Mouse (Mus musculus) spleen, adult 2 months (tissue): Measurements from ENCODE around the gene Fbxo41. TPM values are rescaled to one million over a fixed set of nuclear protein-coding genes. Genes with fewer than 3 reads are reported as not detected.

Experiments
- DNase-seq, 2 experiments: peaks; one replicate each; pipeline versions ENCODE4 v3.0.0 to v3.0.0-alpha.2; 2012 to 2021; ENCODE audit warnings: low spot score in 2 of 2, low read depth in 1 of 2
- H3K27ac ChIP-seq: fragments of 200-500 bp; 2 replicates; pipeline ENCODE4 v1.5.1; 2012; ENCODE audit warnings: low read length, inconsistent platforms; ENCODE audit not compliant: insufficient read depth
- H3K27me3 ChIP-seq: fragments of 200-500 bp; 2 replicates; pipeline ENCODE4 v1.6.1; 2012; ENCODE audit warnings: mild to moderate bottlenecking, moderate library complexity, low read length, inconsistent platforms; ENCODE audit not compliant: control insufficient read depth, insufficient read depth
- H3K36me3 ChIP-seq: fragments of 200-500 bp; 2 replicates; pipeline ENCODE4 v1.6.1; 2012; ENCODE audit warnings: mild to moderate bottlenecking, low read length, inconsistent platforms; ENCODE audit not compliant: control insufficient read depth, insufficient read depth
- H3K4me1 ChIP-seq: fragments of 200-500 bp; 2 replicates; pipeline ENCODE4 v1.6.1; 2011; ENCODE audit warnings: inconsistent platforms; ENCODE audit not compliant: control insufficient read depth, insufficient read depth, insufficient read length
- H3K4me3 ChIP-seq: fragments of 200-500 bp; 2 replicates; pipeline ENCODE4 v1.5.1; 2011; ENCODE audit warnings: mild to moderate bottlenecking, inconsistent platforms; ENCODE audit not compliant: insufficient read depth, insufficient read length; ENCODE audit errors: extremely low read depth
- CTCF ChIP-seq: fragments of 200-500 bp; IDR thresholded peaks from 2 replicates; pipeline ENCODE4 v1.5.1; 2011; ENCODE audit warnings: mild to moderate bottlenecking, inconsistent platforms; ENCODE audit not compliant: insufficient read depth, insufficient read length, insufficient replicate concordance; ENCODE audit errors: extremely low read depth
- POLR2A ChIP-seq: fragments of 200-500 bp; IDR thresholded peaks from 2 replicates; pipeline ENCODE4 v1.6.1; 2011; ENCODE audit warnings: low read depth, low read length, inconsistent platforms
- WGBS: fragments of 180-500 bp; shearing (Covaris S2); methylation state at CpG from one replicate; pipeline ENCODE4 v1.1.7; 2018; 5-methylcytosine and 5-hydroxymethylcytosine counted together
- polyA plus RNA-seq: library from polyadenylated mRNA; depleted of rRNA; stranded (reverse); fragments of >200 nt; gene quantifications from 2 replicates; pipeline ENCODE4 v1.2.3, GENCODE M21; 2012

Fbxo41 gene
- polyA plus RNA-seq, 1 experiment = 0.04 TPM

DNA sequence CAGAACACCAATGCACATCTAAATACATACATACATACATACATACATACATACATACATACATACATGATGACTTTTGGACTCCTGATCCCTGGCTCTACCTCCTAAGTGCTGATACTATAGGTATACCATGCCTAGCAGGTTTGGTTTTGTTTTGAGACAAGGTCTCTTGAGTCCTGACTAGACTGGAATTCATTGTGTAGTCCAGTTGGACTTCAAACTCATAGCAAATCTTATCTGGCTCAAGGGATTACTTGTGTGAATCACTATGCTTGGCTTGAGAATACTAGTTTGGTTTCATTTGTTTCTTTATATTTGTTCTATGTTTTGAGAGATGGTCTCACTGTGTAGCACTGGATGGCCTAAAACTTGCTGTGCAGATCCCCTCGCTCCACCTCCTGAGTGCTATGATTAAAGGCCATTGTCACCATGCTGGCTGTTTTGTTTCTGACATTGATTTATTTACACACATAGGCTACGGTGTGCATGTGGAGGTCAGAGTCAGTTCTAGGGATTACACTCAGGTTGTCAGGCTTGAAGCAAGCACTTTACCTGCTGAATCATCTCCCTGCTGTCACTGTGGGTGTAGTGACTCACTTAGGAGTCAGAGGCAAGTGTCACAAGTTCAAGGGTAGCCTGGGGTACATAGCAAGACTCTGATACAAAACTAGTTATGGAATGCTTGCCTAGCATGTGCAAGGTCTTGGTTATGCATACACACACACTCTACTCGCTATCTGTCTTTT, 59.1 kb downstream of the Fbxo41 start:
- Histone ChIP-seq H3K4me1 (no peaks in the 10 kb centered on the region), H3K27ac (no peak overlapping the region), H3K27me3 (no peaks in the 10 kb centered on the region), H3K4me3 (no peak overlapping the region), H3K36me3 (peaks cover 23% of the 10 kb centered on the region)
- WGBS = 88% methylated on average over 3 of the region's 3 CpGs
- TF ChIP-seq POLR2A = no peak
- no peak for TF ChIP-seq CTCF
- DNase-seq = no peak

DNA sequence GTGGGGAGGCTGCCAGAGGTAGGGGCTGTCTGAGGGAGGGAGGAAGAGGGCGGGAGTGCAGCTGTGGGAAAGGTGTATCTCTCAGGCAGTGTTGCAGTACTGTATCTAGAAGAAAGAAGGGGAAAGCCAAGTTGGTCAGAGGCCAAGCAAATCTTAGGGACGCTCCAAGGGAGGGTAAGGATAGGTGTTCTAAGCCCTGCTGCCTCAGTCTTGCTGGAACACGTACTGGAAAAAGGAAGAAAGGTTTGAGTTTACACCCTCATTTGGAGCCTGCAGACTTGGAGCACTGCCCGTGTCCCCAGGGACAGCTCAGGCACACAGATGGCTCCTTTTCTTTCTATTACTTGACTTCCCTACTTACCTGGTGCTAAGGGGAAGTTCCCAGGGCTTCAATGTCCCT, 61.7 kb downstream of the Fbxo41 start:
- H3K27ac ChIP-seq = no peak overlapping the region
- no peak for DNase-seq
- WGBS = 87% methylated on average over 4 of the region's 4 CpGs
- peaks cover 22% of the 10 kb centered on the region for H3K36me3 ChIP-seq
- H3K27me3 ChIP-seq = no peaks in the 10 kb centered on the region
- TF ChIP-seq POLR2A = no peak
- no peak for TF ChIP-seq CTCF
- no peaks in the 10 kb centered on the region for H3K4me1 ChIP-seq
- H3K4me3 ChIP-seq = no peak overlapping the region

DNA sequence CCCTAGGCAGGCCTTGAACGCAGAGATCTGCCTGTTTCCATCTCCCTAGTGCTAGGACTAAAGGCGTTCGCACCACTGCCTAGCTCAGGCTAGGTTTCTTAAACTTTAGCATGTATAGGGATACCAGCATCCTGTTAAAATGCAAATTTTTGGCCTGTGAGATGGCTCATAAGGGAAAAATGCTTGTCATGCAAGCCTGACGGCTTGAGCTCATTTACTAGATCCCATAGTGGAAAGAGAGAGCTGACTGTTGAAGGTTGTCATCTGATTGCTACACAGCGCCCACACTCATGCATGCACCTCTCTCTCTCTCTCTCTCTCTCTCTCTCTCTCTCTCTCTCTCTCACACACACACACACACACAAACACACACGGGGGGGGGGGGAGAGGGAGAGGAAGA, 66.2 kb downstream of the Fbxo41 start:
- DNase-seq = no peak
- peaks cover 9% of the 10 kb centered on the region for H3K36me3 ChIP-seq
- TF ChIP-seq POLR2A (no peak), CTCF (no peak)
- no peak overlapping the region for H3K4me3 ChIP-seq
- H3K4me1 ChIP-seq = peaks cover 5% of the 10 kb centered on the region; the same call in 1 of the 2 replicates
- H3K27ac ChIP-seq = no peak overlapping the region
- no peaks in the 10 kb centered on the region for H3K27me3 ChIP-seq
- 87% methylated on average over 5 of the region's 6 CpGs for WGBS

DNA sequence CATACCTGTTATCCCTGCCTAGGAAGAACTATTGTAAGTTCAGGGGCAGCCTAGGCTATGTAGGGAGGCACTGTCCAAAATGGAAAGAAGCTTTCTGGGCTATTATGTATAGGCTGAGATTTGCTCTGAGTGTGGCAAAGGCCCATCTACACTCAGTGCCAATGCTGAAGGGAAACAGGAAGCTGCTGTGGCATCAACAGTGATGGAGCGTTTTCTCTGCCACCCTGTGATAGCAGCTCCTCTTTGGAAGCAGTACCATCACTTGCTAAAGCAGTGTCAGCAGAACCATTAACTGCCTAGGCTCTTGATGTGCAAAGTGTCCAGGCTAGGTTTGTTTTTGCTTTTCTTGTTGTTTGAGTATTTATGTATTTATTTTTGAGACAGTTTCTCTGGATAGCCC, 66.6 kb downstream of the Fbxo41 start:
- Histone ChIP-seq H3K4me3 (no peak overlapping the region), H3K27ac (no peak overlapping the region), H3K4me1 (peaks cover 8% of the 10 kb centered on the region; the same call in 1 of the 2 replicates), H3K27me3 (no peaks in the 10 kb centered on the region), H3K36me3 (peaks cover 7% of the 10 kb centered on the region)
- WGBS = 42% methylated on average over 1 of the region's 1 CpGs
- DNase-seq = no peak
- TF ChIP-seq POLR2A (no peak), CTCF (no peak)

DNA sequence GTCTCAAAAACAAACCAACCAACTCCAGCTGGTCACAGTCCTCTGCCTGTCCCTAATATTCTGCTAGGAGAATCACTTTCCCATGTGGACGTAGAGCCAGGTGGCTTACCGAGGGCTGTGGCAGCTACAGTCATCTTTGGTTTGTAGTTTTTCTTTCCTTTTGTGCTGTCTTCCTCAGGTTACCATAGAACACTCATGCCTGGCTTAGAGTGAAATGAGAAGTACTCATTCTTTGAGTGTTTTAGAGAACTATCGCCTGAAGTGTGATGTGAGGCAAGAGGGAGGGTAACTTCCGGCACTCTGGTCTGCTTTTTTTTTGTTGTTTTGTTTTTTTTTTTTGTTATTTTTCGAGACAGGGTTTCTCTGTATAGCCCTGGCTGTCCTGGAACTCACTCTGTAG, 68.9 kb downstream of the Fbxo41 start:
- TF ChIP-seq POLR2A (no peak), CTCF (no peak)
- peaks cover 3% of the 10 kb centered on the region for H3K36me3 ChIP-seq
- DNase-seq = no peak
- H3K27ac ChIP-seq = peak overlapping the region; percentile 62; the same call in 1 of the 2 replicates
- 36% methylated on average over 5 of the region's 5 CpGs for WGBS
- peaks cover 8% of the 10 kb centered on the region; the same call in 1 of the 2 replicates for H3K4me1 ChIP-seq
- no peak overlapping the region for H3K4me3 ChIP-seq
- H3K27me3 ChIP-seq = no peaks in the 10 kb centered on the region

DNA sequence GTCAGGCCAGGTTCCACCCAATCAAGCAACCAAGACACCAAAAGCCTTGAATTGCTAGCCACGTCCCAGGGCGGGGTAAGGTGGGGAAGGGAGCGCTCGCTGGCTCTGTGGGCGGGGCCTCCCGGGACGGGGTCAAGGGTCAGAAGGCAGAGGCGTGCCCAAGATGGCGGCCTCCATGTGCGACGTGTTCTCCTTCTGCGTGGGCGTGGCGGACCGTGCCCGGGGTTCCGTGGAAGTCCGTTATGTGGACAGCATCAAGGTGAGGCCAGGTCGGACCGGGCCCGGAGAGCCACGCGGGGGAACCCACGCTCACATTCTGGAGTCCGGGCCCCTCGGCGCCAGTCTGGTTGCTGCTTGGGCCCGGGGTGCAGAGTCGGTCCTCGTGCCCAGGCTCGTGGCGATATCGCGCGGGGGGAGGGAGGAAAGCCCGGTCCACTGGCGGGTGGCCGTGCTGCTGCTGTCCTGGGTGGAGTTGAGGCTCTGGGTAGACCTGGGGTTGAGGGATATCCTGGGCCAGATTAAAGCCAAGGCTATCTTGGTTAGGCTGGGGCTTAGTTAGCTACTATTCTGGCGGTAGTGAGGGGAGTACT, 70.9 kb downstream of the Fbxo41 start, which contains the start of gene Smyd5:
Gene Smyd5, plus strand, starts transcription at position 148 of the 590 bp plus-strand sequence.
- TF ChIP-seq CTCF = no peak
- TF ChIP-seq POLR2A = no peak
- H3K4me1 ChIP-seq = peaks cover 8% of the 10 kb centered on the region; the same call in 1 of the 2 replicates
- no peaks in the 10 kb centered on the region for H3K36me3 ChIP-seq
- peak; percentile 57 to 87 for DNase-seq
- peak within 1 kb of the TSS; percentile 99 for H3K4me3 ChIP-seq
- WGBS = under 1% methylated on average over 39 of the region's 39 CpGs
- H3K27ac ChIP-seq = 0 out of 2 replicates have a peak within 1 kb of the TSS, but pooled peaks have one; percentile 3
- no peaks in the 10 kb centered on the region for H3K27me3 ChIP-seq
